Mouse (Mus musculus) E14TG2a.4 (cell line): Measurements from ENCODE around the gene Bcl9l.

Experiments
- CTCF ChIP-seq: conservative IDR thresholded peaks from 2 replicates; pipeline ENCODE4 v1.5.1; 2014; ENCODE audit warnings: low read length
- POU5F1 ChIP-seq: IDR thresholded peaks from 2 replicates; pipeline ENCODE4 v1.6.1; 2014; ENCODE audit warnings: low read length, borderline replicate concordance

GRCm38 (mm10) chr9:44494863-44495809 is 12.5 kb downstream of the Bcl9l start:
- TF ChIP-seq CTCF (no peak), POU5F1 (no peak)
